Mouse (Mus musculus): ENCODE results near the gene Mlycd. TPM values are rescaled to one million over a fixed set of nuclear protein-coding genes. Genes with fewer than 3 reads are reported as not detected.
A peak's percentile ranks its signal among the peaks of the same experiment; 100 is the strongest.

Mlycd gene
- polyA plus RNA-seq, 1 experiment = 16.3 TPM

- DNase-seq (ENCODE audit: low read depth) = no peak
- TF ChIP-seq POLR2A (IDR thresholded peaks at IDR 0.05; ENCODE audit: borderline replicate concordance, extremely low read depth, insufficient read depth, insufficient read length, poor library complexity, severe bottlenecking) (no peak), CTCF (IDR thresholded peaks at IDR 0.05; ENCODE audit: borderline replicate concordance, extremely low read depth, insufficient read depth, insufficient read length) (no peak)
Measured at GRCm38 (mm10) chr8:119403912-119404311, 9.2 kb downstream of the Mlycd start.

GRCm38 (mm10) chr8:119404648-119405047 lies 10.0 kb downstream of the Mlycd start:
- TF ChIP-seq CTCF (IDR thresholded peaks at IDR 0.05; ENCODE audit: borderline replicate concordance, extremely low read depth, insufficient read depth, insufficient read length) (no peak), POLR2A (IDR thresholded peaks at IDR 0.05; ENCODE audit: borderline replicate concordance, extremely low read depth, insufficient read depth, insufficient read length, poor library complexity, severe bottlenecking) (no peak)
- no peak for DNase-seq (ENCODE audit: low read depth)

GRCm38 (mm10) chr8:119408311-119408710 lies 13.6 kb downstream of the Mlycd start:
- no peak for DNase-seq (ENCODE audit: low read depth)
- no peak for TF ChIP-seq CTCF (IDR thresholded peaks at IDR 0.05; ENCODE audit: borderline replicate concordance, extremely low read depth, insufficient read depth, insufficient read length)
- TF ChIP-seq POLR2A (IDR thresholded peaks at IDR 0.05; ENCODE audit: borderline replicate concordance, extremely low read depth, insufficient read depth, insufficient read length, poor library complexity, severe bottlenecking) = no peak

- DNase-seq (ENCODE audit: low read depth) = no peak
Measured at GRCm38 (mm10) chr8:119412037-119412734, 17.5 kb downstream of the Mlycd start.

GRCm38 (mm10) chr8:119412735-119413498 lies 18.2 kb downstream of the Mlycd start:
- peak; percentile 81 for DNase-seq (ENCODE audit: low read depth)
- no peak for TF ChIP-seq POLR2A (IDR thresholded peaks at IDR 0.05; ENCODE audit: borderline replicate concordance, extremely low read depth, insufficient read depth, insufficient read length, poor library complexity, severe bottlenecking)
- peak; percentile 96 for TF ChIP-seq CTCF (IDR thresholded peaks at IDR 0.05; ENCODE audit: borderline replicate concordance, extremely low read depth, insufficient read depth, insufficient read length)

More at GRCm38 (mm10) chr8:119412037-119412734, 17.5 kb downstream of the Mlycd start:
- TF ChIP-seq CTCF (IDR thresholded peaks at IDR 0.05; ENCODE audit: borderline replicate concordance, extremely low read depth, insufficient read depth, insufficient read length) (no peak), POLR2A (IDR thresholded peaks at IDR 0.05; ENCODE audit: borderline replicate concordance, extremely low read depth, insufficient read depth, insufficient read length, poor library complexity, severe bottlenecking) (no peak)

GRCm38 (mm10) chr8:119413605-119414004 lies 18.9 kb downstream of the Mlycd start:
- TF ChIP-seq POLR2A (IDR thresholded peaks at IDR 0.05; ENCODE audit: borderline replicate concordance, extremely low read depth, insufficient read depth, insufficient read length, poor library complexity, severe bottlenecking) = no peak
- no peak for TF ChIP-seq CTCF (IDR thresholded peaks at IDR 0.05; ENCODE audit: borderline replicate concordance, extremely low read depth, insufficient read depth, insufficient read length)
- no peak for DNase-seq (ENCODE audit: low read depth)

- no peak for DNase-seq (ENCODE audit: low read depth)
- TF ChIP-seq POLR2A (IDR thresholded peaks at IDR 0.05; ENCODE audit: borderline replicate concordance, extremely low read depth, insufficient read depth, insufficient read length, poor library complexity, severe bottlenecking) (no peak), CTCF (IDR thresholded peaks at IDR 0.05; ENCODE audit: borderline replicate concordance, extremely low read depth, insufficient read depth, insufficient read length) (no peak)
Measured at GRCm38 (mm10) chr8:119420318-119420717, 25.6 kb downstream of the Mlycd start.

- no peak for DNase-seq (ENCODE audit: low read depth)
- no peak for TF ChIP-seq POLR2A (IDR thresholded peaks at IDR 0.05; ENCODE audit: borderline replicate concordance, extremely low read depth, insufficient read depth, insufficient read length, poor library complexity, severe bottlenecking)
Measured at GRCm38 (mm10) chr8:119421603-119422122, 27.0 kb downstream of the Mlycd start.

GRCm38 (mm10) chr8:119422123-119422711 lies 27.5 kb downstream of the Mlycd start:
- DNase-seq (ENCODE audit: low read depth) = peak; percentile 31
- TF ChIP-seq CTCF (IDR thresholded peaks at IDR 0.05; ENCODE audit: borderline replicate concordance, extremely low read depth, insufficient read depth, insufficient read length) (no peak), POLR2A (IDR thresholded peaks at IDR 0.05; ENCODE audit: borderline replicate concordance, extremely low read depth, insufficient read depth, insufficient read length, poor library complexity, severe bottlenecking) (no peak)

- DNase-seq (ENCODE audit: low read depth) = peak; percentile 8
- TF ChIP-seq CTCF (IDR thresholded peaks at IDR 0.05; ENCODE audit: borderline replicate concordance, extremely low read depth, insufficient read depth, insufficient read length) = no peak
- TF ChIP-seq POLR2A (IDR thresholded peaks at IDR 0.05; ENCODE audit: borderline replicate concordance, extremely low read depth, insufficient read depth, insufficient read length, poor library complexity, severe bottlenecking) = no peak
Measured at GRCm38 (mm10) chr8:119423631-119424141, 29.0 kb downstream of the Mlycd start.

GRCm38 (mm10) chr8:119424199-119424733 lies 29.6 kb downstream of the Mlycd start:
- TF ChIP-seq POLR2A (IDR thresholded peaks at IDR 0.05; ENCODE audit: borderline replicate concordance, extremely low read depth, insufficient read depth, insufficient read length, poor library complexity, severe bottlenecking) (no peak), CTCF (IDR thresholded peaks at IDR 0.05; ENCODE audit: borderline replicate concordance, extremely low read depth, insufficient read depth, insufficient read length) (no peak)
- no peak for DNase-seq (ENCODE audit: low read depth)

Data from brain, embryonic 14.5 days (tissue).